Mouse (Mus musculus) small intestine, adult 2 months (tissue): ENCODE measurements at regions not wholly inside any gene's neighbourhood (a gene's known extent, or its start where the extent isn't known, plus 50 kb on each side); places are given as distances from the start of the nearest gene placed in this dataset.

Experiments used
- CTCF ChIP-seq: fragments of 200-500 bp; IDR thresholded peaks from 2 replicates; pipeline ENCODE4 v1.5.1; 2012; ENCODE audit warnings: low read depth, mild to moderate bottlenecking, control low read depth, inconsistent platforms, low read length, moderate library complexity, mixed read lengths; ENCODE audit not compliant: insufficient replicate concordance, insufficient read length; ENCODE audit errors: extremely low read depth
- POLR2A ChIP-seq: fragments of 200-500 bp; IDR thresholded peaks from 2 replicates; pipeline ENCODE4 v1.6.1; 2012; ENCODE audit warnings: low read depth, mild to moderate bottlenecking, control low read depth, inconsistent platforms, low read length, moderate library complexity

- TF ChIP-seq POLR2A (no peak), CTCF (no peak)
These were observed 341.5 kb upstream of the Id2 start for GRCm38 (mm10) chr12:25438217-25439028.
